Mouse (Mus musculus): Measurements from ENCODE around the gene Plcg2. TPM values are rescaled to one million over a fixed set of nuclear protein-coding genes. Genes with fewer than 3 reads are reported as not detected.

Gene Plcg2
- polyA plus RNA-seq, 1 experiment from 2014 or later = 3.5 TPM

GRCm38 (mm10) chr8:117667349-117668124, 169.4 kb downstream of the Plcg2 start:
- H3K9ac ChIP-seq (replicated peaks; ENCODE audit: low read depth) = no peak overlapping the region
- TF ChIP-seq CTCF (IDR thresholded peaks at IDR 0.05) (no peak), EP300 (IDR thresholded peaks at IDR 0.05) (no peak)
- H3K4me3 ChIP-seq (ENCODE audit: low read depth, low read length) = no peak overlapping the region
- H3K4me1 ChIP-seq (ENCODE audit: insufficient read depth, low read depth, low read length) = no peaks in the 10 kb centered on the region
- no peaks in the 10 kb centered on the region for H3K27me3 ChIP-seq (replicated peaks; ENCODE audit: insufficient read depth, low read length)
- no peaks in the 10 kb centered on the region for H3K9me3 ChIP-seq (ENCODE audit: low read length)
- no peak for ATAC-seq
- no peaks in the 10 kb centered on the region for H3K36me3 ChIP-seq (ENCODE audit: insufficient read depth, low read length)
- H3K27ac ChIP-seq (ENCODE audit: low read length) = no peak overlapping the region
- no peak for DNase-seq (ENCODE audit: low spot score)
- WGBS = 64% methylated on average over 13 of the region's 13 CpGs
- no peak overlapping the region for H3K4me2 ChIP-seq (replicated peaks; ENCODE audit: low read depth, low read length)

GRCm38 (mm10) chr8:117670461-117670860, 172.4 kb downstream of the Plcg2 start:
- 16% methylated on average over 11 of the region's 11 CpGs for WGBS
- H3K9me3 ChIP-seq (ENCODE audit: low read length) = no peaks in the 10 kb centered on the region
- no peaks in the 10 kb centered on the region for H3K27me3 ChIP-seq (replicated peaks; ENCODE audit: insufficient read depth, low read length)
- no peak for TF ChIP-seq CTCF (IDR thresholded peaks at IDR 0.05)
- no peak for TF ChIP-seq EP300 (IDR thresholded peaks at IDR 0.05)
- DNase-seq (ENCODE audit: low spot score) (no peak), ATAC-seq (no peak)
- no peak overlapping the region for H3K4me3 ChIP-seq (ENCODE audit: low read depth, low read length)
- H3K36me3 ChIP-seq (ENCODE audit: insufficient read depth, low read length) = no peaks in the 10 kb centered on the region
- no peak overlapping the region for H3K9ac ChIP-seq (replicated peaks; ENCODE audit: low read depth)
- H3K27ac ChIP-seq (ENCODE audit: low read length) = no peak overlapping the region
- no peak overlapping the region for H3K4me2 ChIP-seq (replicated peaks; ENCODE audit: low read depth, low read length)
- no peaks in the 10 kb centered on the region for H3K4me1 ChIP-seq (ENCODE audit: insufficient read depth, low read depth, low read length)

DNA sequence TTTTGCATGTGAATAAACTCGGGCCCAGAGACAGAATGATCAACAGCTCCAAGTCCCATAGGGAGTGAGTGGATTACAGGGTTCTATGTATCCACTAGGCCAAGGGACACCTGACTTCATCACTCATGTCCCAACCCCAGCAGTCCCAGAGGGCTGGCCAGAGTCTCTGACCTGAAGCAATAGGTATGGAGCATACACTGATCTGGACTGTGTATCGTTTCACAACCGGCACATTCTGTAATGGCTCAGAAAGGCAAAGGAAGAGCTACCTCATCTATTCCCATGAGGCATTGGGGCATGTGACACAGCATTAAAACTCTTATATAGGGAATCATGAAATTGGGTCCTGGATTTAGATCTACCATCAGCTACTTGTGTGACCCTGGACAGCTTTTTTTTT, 174.5 kb downstream of the Plcg2 start:
- DNase-seq (ENCODE audit: low spot score) = no peak
- H3K36me3 ChIP-seq (ENCODE audit: insufficient read depth, low read length) = no peaks in the 10 kb centered on the region
- no peaks in the 10 kb centered on the region for H3K9me3 ChIP-seq (ENCODE audit: low read length)
- no peak overlapping the region for H3K4me3 ChIP-seq (ENCODE audit: low read depth, low read length)
- no peaks in the 10 kb centered on the region for H3K27me3 ChIP-seq (replicated peaks; ENCODE audit: insufficient read depth, low read length)
- H3K9ac ChIP-seq (replicated peaks; ENCODE audit: low read depth) = no peak overlapping the region
- no peak for ATAC-seq
- no peaks in the 10 kb centered on the region for H3K4me1 ChIP-seq (ENCODE audit: insufficient read depth, low read depth, low read length)
- H3K4me2 ChIP-seq (replicated peaks; ENCODE audit: low read depth, low read length) = no peak overlapping the region
- no peak for TF ChIP-seq CTCF (IDR thresholded peaks at IDR 0.05)
- no peak for TF ChIP-seq EP300 (IDR thresholded peaks at IDR 0.05)
- H3K27ac ChIP-seq (ENCODE audit: low read length) = no peak overlapping the region
- 75% methylated on average over 3 of the region's 3 CpGs for WGBS

DNA sequence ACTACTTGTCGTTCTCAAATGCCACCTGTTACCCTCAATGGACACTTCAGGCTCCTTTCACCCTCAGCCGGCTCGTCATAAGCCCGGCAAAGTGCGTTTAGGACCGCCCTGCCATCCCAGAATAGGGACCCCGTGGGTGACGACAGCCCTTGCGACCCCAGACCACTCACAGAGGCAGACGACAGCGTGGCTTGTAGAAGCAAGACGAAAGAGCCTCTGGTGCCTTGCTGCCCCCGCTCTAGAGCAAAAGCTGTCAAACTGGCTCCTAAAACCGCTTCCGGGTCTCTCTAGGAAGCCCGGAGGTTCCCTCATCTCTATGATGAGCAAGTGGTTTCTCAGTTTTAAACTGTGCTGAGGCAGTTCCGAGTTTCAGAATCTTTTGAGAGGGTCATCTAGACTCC, 175.3 kb downstream of the Plcg2 start, which contains the start of gene Sdr42e1:
Gene Sdr42e1, minus strand, starts transcription at position 260 of the 401 bp plus-strand sequence.
- H3K36me3 ChIP-seq (ENCODE audit: insufficient read depth, low read length) = no peaks in the 10 kb centered on the region
- H3K27ac ChIP-seq (ENCODE audit: low read length) = no peak within 1 kb of the TSS
- H3K27me3 ChIP-seq (replicated peaks; ENCODE audit: insufficient read depth, low read length) = no peaks in the 10 kb centered on the region
- DNase-seq (ENCODE audit: low spot score) (peak; percentile 78), ATAC-seq (peak; percentile 49)
- TF ChIP-seq EP300 (IDR thresholded peaks at IDR 0.05) (no peak), CTCF (IDR thresholded peaks at IDR 0.05) (no peak)
- H3K4me2 ChIP-seq (replicated peaks; ENCODE audit: low read depth, low read length) = peak within 1 kb of the TSS; percentile 71
- peak within 1 kb of the TSS; percentile 52 for H3K4me3 ChIP-seq (ENCODE audit: low read depth, low read length)
- WGBS = 8% methylated on average over 17 of the region's 17 CpGs
- peak within 1 kb of the TSS; percentile 54 for H3K9ac ChIP-seq (replicated peaks; ENCODE audit: low read depth)
- no peaks in the 10 kb centered on the region for H3K9me3 ChIP-seq (ENCODE audit: low read length)
- H3K4me1 ChIP-seq (ENCODE audit: insufficient read depth, low read depth, low read length) = no peaks in the 10 kb centered on the region

DNA sequence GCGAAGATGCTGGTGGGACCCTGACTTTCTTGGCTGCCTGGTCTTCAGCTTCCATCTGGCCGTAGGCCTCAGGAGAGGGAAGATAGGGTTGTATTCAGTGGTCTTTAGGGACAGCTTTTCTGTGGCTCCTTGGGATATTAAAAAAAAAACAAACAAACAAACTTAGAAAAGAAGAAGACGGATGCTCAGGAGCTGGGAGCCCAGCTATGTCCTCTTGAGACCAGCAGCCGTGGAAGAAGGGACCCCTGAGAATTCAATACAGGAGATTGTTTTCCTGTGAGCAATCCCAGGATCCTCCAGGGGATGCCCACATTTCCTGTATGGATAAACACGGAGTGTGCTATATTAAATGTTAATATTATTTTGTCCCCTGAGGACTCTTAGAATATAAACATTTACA, 177.1 kb downstream of the Plcg2 start:
- no peak for DNase-seq (ENCODE audit: low spot score)
- ATAC-seq = no peak
- Histone ChIP-seq H3K36me3 (ENCODE audit: insufficient read depth, low read length) (no peaks in the 10 kb centered on the region), H3K4me1 (ENCODE audit: insufficient read depth, low read depth, low read length) (no peaks in the 10 kb centered on the region), H3K4me2 (replicated peaks; ENCODE audit: low read depth, low read length) (no peak overlapping the region), H3K27me3 (replicated peaks; ENCODE audit: insufficient read depth, low read length) (no peaks in the 10 kb centered on the region), H3K9ac (replicated peaks; ENCODE audit: low read depth) (no peak overlapping the region), H3K27ac (ENCODE audit: low read length) (no peak overlapping the region), H3K4me3 (ENCODE audit: low read depth, low read length) (no peak overlapping the region), H3K9me3 (ENCODE audit: low read length) (no peaks in the 10 kb centered on the region)
- TF ChIP-seq EP300 (IDR thresholded peaks at IDR 0.05) (no peak), CTCF (IDR thresholded peaks at IDR 0.05) (no peak)
- 64% methylated on average over 5 of the region's 5 CpGs for WGBS

DNA sequence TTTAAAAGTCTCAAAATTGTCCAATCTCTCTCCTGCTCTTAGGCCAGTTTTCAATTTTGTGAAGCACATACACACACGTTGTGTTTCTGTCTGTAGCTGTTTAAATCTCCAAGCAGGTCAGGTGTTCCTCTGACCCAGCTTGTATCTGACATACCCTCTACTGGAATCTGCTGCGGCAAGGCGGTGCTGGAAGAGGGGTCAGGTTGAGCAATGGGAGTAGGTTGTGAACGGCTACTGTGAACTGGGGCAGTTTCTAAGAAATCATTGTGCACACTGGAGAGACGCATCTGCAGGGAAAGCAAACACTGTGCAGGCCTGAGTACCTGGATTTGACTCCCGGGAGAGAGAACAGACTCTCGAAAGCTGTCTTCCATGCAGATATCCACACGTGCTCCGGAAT, 178.4 kb downstream of the Plcg2 start:
- Histone ChIP-seq H3K9ac (replicated peaks; ENCODE audit: low read depth) (no peak overlapping the region), H3K36me3 (ENCODE audit: insufficient read depth, low read length) (no peaks in the 10 kb centered on the region), H3K4me1 (ENCODE audit: insufficient read depth, low read depth, low read length) (no peaks in the 10 kb centered on the region), H3K9me3 (ENCODE audit: low read length) (no peaks in the 10 kb centered on the region), H3K27me3 (replicated peaks; ENCODE audit: insufficient read depth, low read length) (no peaks in the 10 kb centered on the region), H3K27ac (ENCODE audit: low read length) (no peak overlapping the region), H3K4me3 (ENCODE audit: low read depth, low read length) (no peak overlapping the region), H3K4me2 (replicated peaks; ENCODE audit: low read depth, low read length) (no peak overlapping the region)
- ATAC-seq (no peak; the same call in 1 of the 2 replicates), DNase-seq (ENCODE audit: low spot score) (peak; percentile 32)
- 39% methylated on average over 9 of the region's 9 CpGs for WGBS
- TF ChIP-seq EP300 (IDR thresholded peaks at IDR 0.05) (no peak), CTCF (IDR thresholded peaks at IDR 0.05) (no peak)

All from lung, postnatal 0 days (tissue).